Comparison of ENCODE assay signal across 10 mouse cellular contexts in the genomic region with DNA sequence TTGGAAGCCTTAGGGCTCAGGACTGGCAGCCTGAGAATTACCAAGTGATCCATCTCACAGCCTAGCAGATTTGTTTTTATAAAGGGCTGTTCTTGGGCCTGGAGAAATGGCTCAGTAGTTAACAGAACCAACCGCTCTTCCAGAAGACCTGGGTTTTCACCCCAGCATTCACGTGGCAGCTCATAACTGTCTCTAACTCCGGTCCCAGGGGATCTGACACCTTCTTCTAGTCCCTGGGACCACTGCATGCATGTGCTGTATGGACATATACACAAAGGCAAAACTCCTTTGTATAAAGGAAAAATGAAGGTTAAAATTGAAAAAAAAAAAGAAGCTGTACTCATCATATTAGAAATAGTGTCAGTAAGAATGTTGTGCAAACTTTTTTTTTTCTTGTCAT. TPM values are rescaled to one million over a fixed set of nuclear protein-coding genes. Genes with fewer than 3 reads are reported as not detected.
A peak's percentile ranks its signal among the peaks of the same experiment; 100 is the strongest.
DNase-seq lines count a peak whose midpoint lies in the region; ATAC-seq and TF ChIP-seq lines count a peak whose summit lies in the region.
"Had no signal": no experiment of that assay in that cellular context is flagged by ENCODE, and none has a peak within 500 bp of the region (broad histone marks: within the 10 kb centered on the region; RNA-seq: fewer than 3 reads in every experiment).

No protein-coding gene starts in this region.

- no peaks in the 10 kb centered on the region for H3K36me3 ChIP-seq in spleen, adult 2 months (ENCODE audit: control insufficient read depth, insufficient read depth, low read length)
- H3K36me3 ChIP-seq: embryonic facial prominence, embryonic 15.5 days; hindbrain, embryonic 12.5 days; limb, embryonic 15.5 days had no signal

- no peak overlapping the region for H3K4me3 ChIP-seq in layer of hippocampus, adult 2 months
- no peak overlapping the region for H3K4me3 ChIP-seq in spleen, adult 2 months (ENCODE audit: extremely low read depth, insufficient read depth, insufficient read length)
- H3K4me3 ChIP-seq: hindbrain, embryonic 12.5 days; limb, embryonic 15.5 days had no signal

- H3K27me3 ChIP-seq in spleen, adult 2 months (ENCODE audit: control insufficient read depth, insufficient read depth, low read length), result no peaks in the 10 kb centered on the region
- H3K27me3 ChIP-seq: embryonic facial prominence, embryonic 15.5 days; hindbrain, embryonic 12.5 days; limb, embryonic 15.5 days had no signal

- peak overlapping the region; percentile 69 for H3K27ac ChIP-seq in layer of hippocampus, adult 2 months
- H3K27ac ChIP-seq in spleen, adult 2 months (ENCODE audit: insufficient read depth, low read length), result peak overlapping the region; percentile 78
- H3K27ac ChIP-seq: embryonic facial prominence, embryonic 15.5 days; hindbrain, embryonic 12.5 days; limb, embryonic 15.5 days had no signal

- 0 out of 2 replicates have a peak, but pooled peaks have one; percentile 6 for ATAC-seq in megakaryocyte-erythroid progenitor cell, adult 5-6 weeks (replicated peaks; ENCODE audit: low FRiP score, low TSS enrichment, poor library complexity, severe bottlenecking)

- TF ChIP-seq POLR2A in spleen, adult 2 months (IDR thresholded peaks at IDR 0.05; ENCODE audit: low read depth, low read length), result no peak

- WGBS in spleen, adult 2 months, result 68% methylated on average over 3 of the region's 3 CpGs

- DNase-seq in layer of hippocampus, adult 2 months (ENCODE audit: low spot score in 2 of 2), result no peak
- DNase-seq in layer of hippocampus, postnatal 10 days (ENCODE audit: low spot score in 2 of 2), result no peak
- no peak for DNase-seq in spleen, adult 2 months (ENCODE audit: low read depth in 1 of 2, low spot score in 2 of 2)
- DNase-seq in spleen, postnatal 36 days (ENCODE audit: low spot score in 2 of 2), result no peak
- DNase-seq in CD4-positive helper T cell, adult 2 months (ENCODE audit: low read depth, low spot score), result peak; percentile 21
- no peak for DNase-seq in kidney, adult 9 months

- H3K4me1 ChIP-seq in spleen, adult 2 months (ENCODE audit: control insufficient read depth, insufficient read depth, insufficient read length), result peaks cover 10% of the 10 kb centered on the region; the same call in 1 of the 2 replicates
- H3K4me1 ChIP-seq: embryonic facial prominence, embryonic 15.5 days; hindbrain, embryonic 12.5 days; limb, embryonic 15.5 days had no signal

- TF ChIP-seq CTCF in layer of hippocampus, adult 2 months (conservative IDR thresholded peaks at IDR 0.05), result no peak
- TF ChIP-seq CTCF in spleen, adult 2 months (IDR thresholded peaks at IDR 0.05; ENCODE audit: extremely low read depth, insufficient read depth, insufficient read length, insufficient replicate concordance), result no peak

RNA-seq across cellular contexts. Expression of a gene that starts 15.6 kb away (rescaled TPM):
- total RNA-seq in layer of hippocampus, adult 2 months (2021), result 100 to 1,000 TPM; 399 to 405 TPM
- total RNA-seq in layer of hippocampus, postnatal 10 days (2021), result 100 to 1,000 TPM; 450 to 460 TPM
- polyA plus RNA-seq in spleen, adult 2 months (2012; rRNA removed), result 76.2 and 82.6 TPM in 2 replicates
- 2,115 and 2,210 TPM in 2 replicates for total RNA-seq in megakaryocyte-erythroid progenitor cell, adult 5-6 weeks (2014; fragmentation: Nextera tagmentation)
- total RNA-seq in megakaryocyte-erythroid progenitor cell, adult 5-6 weeks (2017), result 2,337 and 2,464 TPM in 2 replicates

RNA-seq across cellular contexts. Expression of a gene that starts 15.8 kb away (rescaled TPM):
- total RNA-seq in layer of hippocampus, adult 2 months (2021), result 10 to 100 TPM; 16.0 to 19.6 TPM
- total RNA-seq in layer of hippocampus, postnatal 10 days (2021), result 10 to 100 TPM in 1 of 2 experiments, 1 to 10 TPM in 1; 9.8 to 11.5 TPM
- polyA plus RNA-seq in spleen, adult 2 months (2012; rRNA removed), result 1.7 TPM in 2 replicates
- total RNA-seq in megakaryocyte-erythroid progenitor cell, adult 5-6 weeks (2014; fragmentation: Nextera tagmentation), result 19.2 and 21.7 TPM in 2 replicates
- 15.8 and 32.9 TPM in 2 replicates for total RNA-seq in megakaryocyte-erythroid progenitor cell, adult 5-6 weeks (2017)

RNA-seq across cellular contexts. Expression of a gene that starts 23.2 kb away (rescaled TPM):
- total RNA-seq in layer of hippocampus, adult 2 months (2021), result 10 to 100 TPM; 49.6 to 52.3 TPM
- 10 to 100 TPM; 30.3 to 32.1 TPM for total RNA-seq in layer of hippocampus, postnatal 10 days (2021)
- polyA plus RNA-seq in spleen, adult 2 months (2012; rRNA removed), result 3.9 and 4.7 TPM in 2 replicates
- total RNA-seq in megakaryocyte-erythroid progenitor cell, adult 5-6 weeks (2014; fragmentation: Nextera tagmentation), result 25.0 and 34.7 TPM in 2 replicates
- 44.4 and 53.5 TPM in 2 replicates for total RNA-seq in megakaryocyte-erythroid progenitor cell, adult 5-6 weeks (2017)

RNA-seq across cellular contexts. Expression of a gene that starts 55.4 kb away (rescaled TPM):
- total RNA-seq in layer of hippocampus, adult 2 months (2021), result 10 to 100 TPM; 11.6 to 11.7 TPM
- 1 to 10 TPM; 7.9 to 8.3 TPM for total RNA-seq in layer of hippocampus, postnatal 10 days (2021)
- 6.0 and 6.1 TPM in 2 replicates for polyA plus RNA-seq in spleen, adult 2 months (2012; rRNA removed)
- 4.5 and 5.4 TPM in 2 replicates for total RNA-seq in megakaryocyte-erythroid progenitor cell, adult 5-6 weeks (2014; fragmentation: Nextera tagmentation)
- total RNA-seq in megakaryocyte-erythroid progenitor cell, adult 5-6 weeks (2017), result 6.1 and 7.2 TPM in 2 replicates

Comparison
In these comparisons a context has a peak if more than half of its experiments do, and no peak if none do; other contexts are left out.
1. RNA of a gene that starts 15.6 kb away (total RNA-seq): 2,115 to 2,464 TPM in megakaryocyte-erythroid progenitor cell, adult 5-6 weeks; 450 to 460 TPM in layer of hippocampus, postnatal 10 days and 399 to 405 TPM in layer of hippocampus, adult 2 months; every median in the first group is over 4 times any median in the second.